Mouse (Mus musculus) liver, postnatal 0 days (tissue): ENCODE data around the gene Gipr.

Source experiments
- CTCF ChIP-seq: sonication (generic); IDR thresholded peaks from 2 replicates; pipeline ENCODE4 v1.5.1; 2016; ENCODE audit warnings: antibody characterized with exemption, low read depth
- EP300 ChIP-seq: IDR thresholded peaks from 2 replicates; pipeline ENCODE4 v1.6.1; 2016; ENCODE audit warnings: antibody characterized with exemption, low read depth, mild to moderate bottlenecking

DNA sequence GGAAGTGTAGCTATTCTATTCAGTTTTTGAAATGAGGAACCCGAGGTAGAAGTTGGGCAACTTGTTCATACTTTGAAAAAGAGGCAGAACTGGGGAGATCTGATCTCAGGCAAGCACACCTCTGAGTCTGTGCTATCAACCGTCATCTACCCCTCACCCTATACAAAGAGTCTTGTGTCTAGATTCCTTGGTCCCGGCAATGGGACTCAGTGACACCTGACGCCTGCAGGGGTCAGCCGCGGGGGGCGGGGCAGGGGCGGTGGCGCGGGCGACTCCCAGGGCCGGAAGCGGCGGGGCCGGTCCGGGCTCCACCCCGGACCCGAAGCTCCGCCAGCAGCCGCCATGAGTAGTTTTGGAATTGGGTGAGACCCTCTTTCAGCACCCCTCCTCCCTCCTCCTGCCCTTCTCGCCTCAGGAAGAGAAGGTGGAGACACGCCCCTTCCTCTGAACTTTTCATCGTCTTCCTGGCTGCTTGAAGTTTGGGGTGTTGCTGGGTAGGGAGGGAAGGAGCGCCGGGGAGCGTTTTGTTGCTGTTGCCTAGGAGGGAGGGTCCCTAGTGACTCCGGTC lies 15.0 kb upstream of the Gipr start:
- TF ChIP-seq EP300 (no peak), CTCF (0 out of 2 replicates have a peak, but pooled peaks have one; percentile 6)
